Mouse (Mus musculus) ES-E14 (cell line): ENCODE measurements around the gene Slc25a39. TPM values are rescaled to one million over a fixed set of nuclear protein-coding genes. Genes with fewer than 3 reads are reported as not detected.

ENCODE experiments used
- DNase-seq: peaks from one replicate; pipeline ENCODE4 v3.0.0-alpha.2; 2013; ENCODE audit warnings: low read depth, low spot score
- H3K27ac ChIP-seq: 2 replicates; pipeline ENCODE4 v1.5.1; 2012; ENCODE audit warnings: low read depth, mild to moderate bottlenecking, low read length, moderate library complexity, mixed read lengths; ENCODE audit not compliant: poor library complexity, insufficient read depth, severe bottlenecking
- H3K36me3 ChIP-seq: 2 replicates; pipeline ENCODE4 v1.6.1; 2012; ENCODE audit warnings: mild to moderate bottlenecking, low read length, moderate library complexity, mixed read lengths; ENCODE audit not compliant: control insufficient read depth, poor library complexity, insufficient read depth, severe bottlenecking
- H3K4me1 ChIP-seq, 2 experiments: fragments of 150-350 bp in 1 of 2; sonication (generic) in 1 of 2; 2 replicates each; pipeline ENCODE4 v1.6.1; 2012; ENCODE audit warnings: low read length in 2 of 2, mild to moderate bottlenecking in 1 of 2, mixed read lengths in 1 of 2; ENCODE audit not compliant: control insufficient read depth in 2 of 2, insufficient read depth in 2 of 2, poor library complexity in 1 of 2
- H3K4me3 ChIP-seq, 2 experiments: fragments of 150-350 bp in 1 of 2; sonication (generic) in 1 of 2; 2 replicates each; pipeline ENCODE4 v1.5.1; 2012; ENCODE audit warnings: low read length in 2 of 2, low read depth in 1 of 2, mild to moderate bottlenecking in 1 of 2, mixed read lengths in 1 of 2; ENCODE audit not compliant: insufficient read depth in 1 of 2, poor library complexity in 1 of 2, severe bottlenecking in 1 of 2
- H3K9ac ChIP-seq: 2 replicates; pipeline ENCODE4 v1.6.1; 2012; ENCODE audit warnings: low read depth, mild to moderate bottlenecking, low read length, mixed read lengths; ENCODE audit not compliant: poor library complexity, insufficient read depth, severe bottlenecking
- H3K9me3 ChIP-seq: fragments of 150-350 bp; sonication (generic); 2 replicates; pipeline ENCODE4 v1.6.1; 2012; ENCODE audit warnings: low read depth, mild to moderate bottlenecking, low read length; ENCODE audit not compliant: control insufficient read depth, insufficient read depth
- CHD2 ChIP-seq: IDR thresholded peaks from 2 replicates; pipeline ENCODE4 v1.6.1; 2014; ENCODE audit warnings: mild to moderate bottlenecking, low read depth, low read length, inconsistent platforms
- HCFC1 ChIP-seq: IDR thresholded peaks from 2 replicates; pipeline ENCODE4 v1.6.1; 2012; ENCODE audit warnings: low read length, inconsistent platforms, borderline replicate concordance; ENCODE audit not compliant: insufficient read depth
- MAFK ChIP-seq: IDR thresholded peaks from 2 replicates; pipeline ENCODE4 v1.6.1; 2014; ENCODE audit warnings: mild to moderate bottlenecking, low read depth, low read length, inconsistent platforms; ENCODE audit not compliant: insufficient read depth
- ZC3H11A ChIP-seq: IDR thresholded peaks from 2 replicates; pipeline ENCODE4 v1.6.1; 2012; ENCODE audit warnings: low read depth, mild to moderate bottlenecking, inconsistent platforms, low read length, borderline replicate concordance
- ZNF384 ChIP-seq: IDR thresholded peaks from 2 replicates; pipeline ENCODE4 v1.6.1; 2012; ENCODE audit warnings: low read depth, low read length, inconsistent platforms
- in situ Hi-C, 2 experiments: fragments of 600-800 bp; cut with MboI; formaldehyde crosslinking; loops; one replicate each; pipeline ENCODE4 v1.15.1; 2025; ENCODE audit warnings: low sequenced_read_pairs in 2 of 2, inconsistent platforms in 1 of 2; ENCODE audit not compliant: unreplicated experiment in 2 of 2
- total RNA-seq: library from RNA; depleted of rRNA; stranded (reverse); fragments of 300-350 nt; gene quantifications from 2 replicates; pipeline ENCODE4 v1.2.3, GENCODE M21; 2012; rRNA removed

The Slc25a39 gene
- total RNA-seq, 1 experiment: 152 TPM

GRCm38 (mm10) chr11:102356636-102357350 lies 51.0 kb downstream of the Slc25a39 start:
- H3K9ac ChIP-seq: peak overlapping the region; percentile 34; the same call in 1 of the 2 replicates

GRCm38 (mm10) chr11:102356190-102356589 lies 51.6 kb downstream of the Slc25a39 start:
- no peak overlapping the region for H3K27ac ChIP-seq
- in situ Hi-C loops: no loop called here
- TF ChIP-seq MAFK: no peak
- no peak for TF ChIP-seq HCFC1
- no peak for TF ChIP-seq CHD2
- TF ChIP-seq ZC3H11A: no peak
- no peak for TF ChIP-seq ZNF384
- no peaks in the 10 kb centered on the region for H3K36me3 ChIP-seq
- H3K4me1 ChIP-seq: peaks cover 2 to 13% of the 10 kb centered on the region in 2 experiments; a peak in 1 of 4 replicates
- H3K9ac ChIP-seq: no peak overlapping the region
- no peak for DNase-seq
- H3K9me3 ChIP-seq: no peaks in the 10 kb centered on the region
- no peak overlapping the region for H3K4me3 ChIP-seq

More at GRCm38 (mm10) chr11:102356636-102357350, 51.0 kb downstream of the Slc25a39 start:
- Histone ChIP-seq H3K9me3 (no peaks in the 10 kb centered on the region), H3K4me1 (peaks cover 2 to 13% of the 10 kb centered on the region in 2 experiments; a peak in 1 of 4 replicates), H3K27ac (no peak overlapping the region), H3K4me3 (peak overlapping the region; percentile 57 to 58), H3K36me3 (no peaks in the 10 kb centered on the region)
- no peak for DNase-seq
- in situ Hi-C loops: no loop called here
- TF ChIP-seq MAFK (no peak), ZC3H11A (no peak), CHD2 (no peak), HCFC1 (no peak), ZNF384 (no peak)

- Histone ChIP-seq H3K4me3 (no peak overlapping the region), H3K9me3 (no peaks in the 10 kb centered on the region), H3K36me3 (no peaks in the 10 kb centered on the region), H3K4me1 (peaks cover 2 to 13% of the 10 kb centered on the region in 2 experiments; a peak in 1 of 4 replicates), H3K9ac (no peak overlapping the region), H3K27ac (no peak overlapping the region)
- TF ChIP-seq ZC3H11A: no peak
- TF ChIP-seq MAFK: no peak
- no peak for TF ChIP-seq HCFC1
- TF ChIP-seq ZNF384: no peak
- no peak for TF ChIP-seq CHD2
- no peak for DNase-seq
- in situ Hi-C loops: no loop called here
Measured at GRCm38 (mm10) chr11:102355501-102355900, 52.2 kb downstream of the Slc25a39 start.

- H3K27ac ChIP-seq: no peak overlapping the region
- TF ChIP-seq HCFC1 (no peak), ZNF384 (no peak)
- no peaks in the 10 kb centered on the region for H3K36me3 ChIP-seq
- peaks cover 2 to 13% of the 10 kb centered on the region in 2 experiments; a peak in 1 of 4 replicates for H3K4me1 ChIP-seq
- H3K9ac ChIP-seq: no peak overlapping the region
- H3K4me3 ChIP-seq: no peak overlapping the region
- in situ Hi-C loops: no loop called here
- no peak for DNase-seq
- H3K9me3 ChIP-seq: no peaks in the 10 kb centered on the region
Measured at GRCm38 (mm10) chr11:102353021-102353431, 54.7 kb downstream of the Slc25a39 start.

Other genes with a start within 250 kb of the Slc25a39 start
- 27.6 and 49.1 TPM in 2 replicates for gene Lsm12, start 222.7 kb downstream of the Slc25a39 start, total RNA-seq
- gene G6pc3, start 218.3 kb downstream of the Slc25a39 start, total RNA-seq: 14.2 and 16.3 TPM in 2 replicates
- gene Hdac5, start 177.8 kb downstream of the Slc25a39 start, total RNA-seq: 33.3 and 57.9 TPM in 2 replicates
- 17.3 and 17.8 TPM in 2 replicates for gene BC030867, start 159.1 kb downstream of the Slc25a39 start, total RNA-seq
- 0.98 and 1.0 TPM in 2 replicates for gene Asb16, start 139.2 kb downstream of the Slc25a39 start, total RNA-seq
- gene Tmub2, start 123.0 kb downstream of the Slc25a39 start, total RNA-seq: 33.0 and 37.2 TPM in 2 replicates
- gene Atxn7l3, start 111.3 kb downstream of the Slc25a39 start, total RNA-seq: 55.4 and 60.4 TPM in 2 replicates
- 138 and 155 TPM in 2 replicates for gene Ubtf, start 88.2 kb downstream of the Slc25a39 start, total RNA-seq
- 0.18 and 0.21 TPM in 2 replicates for gene Slc4a1, start 41.7 kb downstream of the Slc25a39 start, total RNA-seq
- 6.7 and 15.9 TPM in 2 replicates for gene Rundc3a, start 14.5 kb downstream of the Slc25a39 start, total RNA-seq
- gene Grn, start 22.4 kb upstream of the Slc25a39 start, total RNA-seq: 81.5 and 154 TPM in 2 replicates
- gene Fam171a2, start 39.7 kb upstream of the Slc25a39 start, total RNA-seq: 6.7 and 13.1 TPM in 2 replicates
- gene Itga2b, start 62.2 kb upstream of the Slc25a39 start, total RNA-seq: 6.6 and 7.8 TPM in 2 replicates
- gene Gpatch8, start 148.4 kb upstream of the Slc25a39 start, total RNA-seq: 22.5 and 22.9 TPM in 2 replicates
- 5.2 and 7.5 TPM in 2 replicates for gene Gm11627, start 171.5 kb upstream of the Slc25a39 start, total RNA-seq
- 26.4 and 27.9 TPM in 2 replicates for gene Fzd2, start 196.4 kb upstream of the Slc25a39 start, total RNA-seq